Mouse (Mus musculus): ENCODE results near the gene Atp5e. TPM values are rescaled to one million over a fixed set of nuclear protein-coding genes. Genes with fewer than 3 reads are reported as not detected.
A peak's percentile ranks its signal among the peaks of the same experiment; 100 is the strongest.

The Atp5e gene
- polyA plus RNA-seq, 1 experiment from 2014 or later: 652 TPM

GRCm38 (mm10) chr2:174472818-174473549 is 9.1 kb upstream of the Atp5e start, which contains the start of gene Prelid3b:
TSS of gene Prelid3b (minus strand) at chr2:174473081.
- DNase-seq (ENCODE audit: low spot score): peak; percentile 99
- peak within 1 kb of the TSS; percentile 79 for H3K9ac ChIP-seq (replicated peaks; ENCODE audit: low read depth)
- no peaks in the 10 kb centered on the region for H3K9me3 ChIP-seq (ENCODE audit: low read length)
- H3K27ac ChIP-seq (ENCODE audit: low read length): peak within 1 kb of the TSS; percentile 88
- H3K27me3 ChIP-seq (replicated peaks; ENCODE audit: insufficient read depth, low read length): no peaks in the 10 kb centered on the region
- H3K4me3 ChIP-seq (ENCODE audit: low read depth, low read length): peak within 1 kb of the TSS; percentile 68
- H3K36me3 ChIP-seq (ENCODE audit: insufficient read depth, low read length): no peaks in the 10 kb centered on the region
- peak within 1 kb of the TSS; percentile 79 for H3K4me2 ChIP-seq (replicated peaks; ENCODE audit: low read depth, low read length)
- peaks cover 6% of the 10 kb centered on the region; the same call in 1 of the 2 replicates for H3K4me1 ChIP-seq (ENCODE audit: insufficient read depth, low read depth, low read length)
- WGBS: under 1% methylated on average over 49 of the region's 53 CpGs
- TF ChIP-seq CTCF (IDR thresholded peaks at IDR 0.05) (no peak), EP300 (IDR thresholded peaks at IDR 0.05) (no peak)
- ATAC-seq: peak; percentile 98

DNA sequence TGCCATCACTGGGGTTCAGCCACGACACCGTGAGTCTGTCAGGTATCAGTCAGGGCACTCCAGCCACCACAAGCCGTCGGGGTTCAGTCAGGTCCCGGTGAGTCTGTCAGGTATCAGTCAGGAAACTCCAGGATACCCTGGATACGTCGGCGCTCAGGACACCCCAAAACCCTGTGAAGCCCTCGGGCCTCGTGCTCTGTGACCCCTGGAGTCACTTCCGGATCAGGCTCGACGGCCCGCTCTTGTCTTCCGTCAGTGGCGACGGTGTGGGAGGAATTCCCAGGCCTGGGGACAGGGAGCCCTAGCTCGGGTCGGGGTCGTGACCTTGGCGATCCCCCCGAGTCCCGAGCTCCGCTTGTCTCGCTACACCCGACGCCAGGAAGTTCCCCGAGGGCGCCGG is 8.5 kb upstream of the Atp5e start:
- H3K36me3 ChIP-seq (ENCODE audit: insufficient read depth, low read length): no peaks in the 10 kb centered on the region
- H3K9me3 ChIP-seq (ENCODE audit: low read length): no peaks in the 10 kb centered on the region
- DNase-seq (ENCODE audit: low spot score): no peak
- H3K9ac ChIP-seq (replicated peaks; ENCODE audit: low read depth): peak overlapping the region; percentile 79
- peaks cover 6% of the 10 kb centered on the region; the same call in 1 of the 2 replicates for H3K4me1 ChIP-seq (ENCODE audit: insufficient read depth, low read depth, low read length)
- TF ChIP-seq EP300 (IDR thresholded peaks at IDR 0.05): no peak
- no peak for TF ChIP-seq CTCF (IDR thresholded peaks at IDR 0.05)
- peak overlapping the region; percentile 88 for H3K27ac ChIP-seq (ENCODE audit: low read length)
- peak overlapping the region; percentile 68 for H3K4me3 ChIP-seq (ENCODE audit: low read depth, low read length)
- no peaks in the 10 kb centered on the region for H3K27me3 ChIP-seq (replicated peaks; ENCODE audit: insufficient read depth, low read length)
- ATAC-seq: peak; percentile 25
- H3K4me2 ChIP-seq (replicated peaks; ENCODE audit: low read depth, low read length): peak overlapping the region; percentile 79
- 7% methylated on average over 30 of the region's 30 CpGs for WGBS

- Histone ChIP-seq H3K27ac (ENCODE audit: low read length) (no peak overlapping the region), H3K27me3 (replicated peaks; ENCODE audit: insufficient read depth, low read length) (no peaks in the 10 kb centered on the region)
- 84% methylated on average over 7 of the region's 7 CpGs for WGBS
Observed at GRCm38 (mm10) chr2:174470786-174471405, 7.0 kb upstream of the Atp5e start.

DNA sequence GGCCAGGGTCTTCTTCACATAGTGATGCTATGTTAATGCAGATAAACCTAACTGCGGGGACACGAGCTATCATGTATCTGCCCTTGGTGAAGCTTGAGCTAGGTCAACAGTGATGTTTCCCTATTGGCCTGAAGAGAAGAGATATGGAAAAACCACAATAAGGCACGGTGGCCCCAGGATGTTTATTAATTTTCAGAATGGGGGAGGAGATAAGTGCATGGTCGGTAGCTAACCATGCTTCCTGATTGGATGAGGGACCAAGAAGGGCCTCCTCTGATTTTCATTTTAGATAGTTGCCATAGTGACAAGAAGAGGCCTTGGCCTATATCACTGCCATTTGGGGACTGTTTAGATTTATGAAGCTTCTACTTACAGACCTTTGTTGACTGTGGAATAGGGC is 6.4 kb upstream of the Atp5e start:
- H3K9ac ChIP-seq (replicated peaks; ENCODE audit: low read depth): no peak overlapping the region
- H3K36me3 ChIP-seq (ENCODE audit: insufficient read depth, low read length): no peaks in the 10 kb centered on the region
- no peak overlapping the region for H3K27ac ChIP-seq (ENCODE audit: low read length)
- no peak overlapping the region for H3K4me2 ChIP-seq (replicated peaks; ENCODE audit: low read depth, low read length)
- ATAC-seq (no peak), DNase-seq (ENCODE audit: low spot score) (no peak)
- H3K9me3 ChIP-seq (ENCODE audit: low read length): no peaks in the 10 kb centered on the region
- no peak overlapping the region for H3K4me3 ChIP-seq (ENCODE audit: low read depth, low read length)
- TF ChIP-seq CTCF (IDR thresholded peaks at IDR 0.05) (no peak), EP300 (IDR thresholded peaks at IDR 0.05) (no peak)
- H3K4me1 ChIP-seq (ENCODE audit: insufficient read depth, low read depth, low read length): peaks cover 6% of the 10 kb centered on the region; the same call in 1 of the 2 replicates
- H3K27me3 ChIP-seq (replicated peaks; ENCODE audit: insufficient read depth, low read length): no peaks in the 10 kb centered on the region
- 45% methylated on average over 4 of the region's 4 CpGs for WGBS

More at GRCm38 (mm10) chr2:174470786-174471405, 7.0 kb upstream of the Atp5e start:
- H3K9ac ChIP-seq (replicated peaks; ENCODE audit: low read depth): no peak overlapping the region
- no peak overlapping the region for H3K4me2 ChIP-seq (replicated peaks; ENCODE audit: low read depth, low read length)
- no peaks in the 10 kb centered on the region for H3K36me3 ChIP-seq (ENCODE audit: insufficient read depth, low read length)
- DNase-seq (ENCODE audit: low spot score) (no peak), ATAC-seq (no peak)
- TF ChIP-seq CTCF (IDR thresholded peaks at IDR 0.05) (no peak), EP300 (IDR thresholded peaks at IDR 0.05) (no peak)
- H3K9me3 ChIP-seq (ENCODE audit: low read length): no peaks in the 10 kb centered on the region
- peaks cover 6% of the 10 kb centered on the region; the same call in 1 of the 2 replicates for H3K4me1 ChIP-seq (ENCODE audit: insufficient read depth, low read depth, low read length)
- no peak overlapping the region for H3K4me3 ChIP-seq (ENCODE audit: low read depth, low read length)

DNA sequence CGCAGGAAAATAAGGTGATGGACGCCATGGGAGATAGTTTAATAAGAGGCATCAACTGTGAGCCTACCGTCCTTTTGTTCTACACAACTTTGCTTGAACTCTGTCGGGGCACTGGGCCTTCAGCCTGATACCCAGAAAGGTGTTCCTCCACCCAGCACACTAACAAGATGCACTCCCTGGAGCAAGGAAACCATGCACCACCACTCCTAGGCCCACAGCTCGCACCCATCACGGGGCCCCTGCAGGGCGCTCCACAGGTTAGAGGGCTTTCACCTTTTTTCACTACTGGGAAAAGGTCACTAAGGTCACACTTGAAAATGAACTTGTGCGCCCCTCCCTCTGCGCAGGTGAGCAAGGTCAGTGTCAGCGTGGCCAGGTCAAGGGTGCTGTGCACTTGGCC is 535 bp downstream of the Atp5e start:
- H3K4me3 ChIP-seq (ENCODE audit: low read depth, low read length): peak overlapping the region; percentile 69
- 23% methylated on average over 10 of the region's 10 CpGs for WGBS
- H3K9me3 ChIP-seq (ENCODE audit: low read length): no peaks in the 10 kb centered on the region
- ATAC-seq (peak; percentile 7), DNase-seq (ENCODE audit: low spot score) (no peak)
- peak overlapping the region; percentile 94 for H3K4me2 ChIP-seq (replicated peaks; ENCODE audit: low read depth, low read length)
- H3K27ac ChIP-seq (ENCODE audit: low read length): 0 out of 2 replicates have a peak overlapping the region, but pooled peaks have one; percentile 71
- H3K27me3 ChIP-seq (replicated peaks; ENCODE audit: insufficient read depth, low read length): no peaks in the 10 kb centered on the region
- no peak for TF ChIP-seq EP300 (IDR thresholded peaks at IDR 0.05)
- no peak for TF ChIP-seq CTCF (IDR thresholded peaks at IDR 0.05)
- peak overlapping the region; percentile 71 for H3K9ac ChIP-seq (replicated peaks; ENCODE audit: low read depth)
- H3K36me3 ChIP-seq (ENCODE audit: insufficient read depth, low read length): no peaks in the 10 kb centered on the region
- peaks cover 8% of the 10 kb centered on the region; the same call in 1 of the 2 replicates for H3K4me1 ChIP-seq (ENCODE audit: insufficient read depth, low read depth, low read length)

- no peaks in the 10 kb centered on the region for H3K36me3 ChIP-seq (ENCODE audit: insufficient read depth, low read length)
- no peak overlapping the region for H3K27ac ChIP-seq (ENCODE audit: low read length)
- 45% methylated on average over 2 of the region's 2 CpGs for WGBS
- H3K9me3 ChIP-seq (ENCODE audit: low read length): no peaks in the 10 kb centered on the region
- TF ChIP-seq EP300 (IDR thresholded peaks at IDR 0.05): no peak
- TF ChIP-seq CTCF (IDR thresholded peaks at IDR 0.05): no peak
- H3K9ac ChIP-seq (replicated peaks; ENCODE audit: low read depth): no peak overlapping the region
- ATAC-seq (no peak), DNase-seq (ENCODE audit: low spot score) (no peak)
- H3K4me3 ChIP-seq (ENCODE audit: low read depth, low read length): no peak overlapping the region
- H3K27me3 ChIP-seq (replicated peaks; ENCODE audit: insufficient read depth, low read length): no peaks in the 10 kb centered on the region
- peaks cover 8% of the 10 kb centered on the region; the same call in 1 of the 2 replicates for H3K4me1 ChIP-seq (ENCODE audit: insufficient read depth, low read depth, low read length)
- H3K4me2 ChIP-seq (replicated peaks; ENCODE audit: low read depth, low read length): no peak overlapping the region
Observed at GRCm38 (mm10) chr2:174459365-174459764, 4.5 kb downstream of the Atp5e start.

Data from lung, postnatal 0 days (tissue).